Mouse (Mus musculus): Measurements from ENCODE around the gene Chmp5.

DNA sequence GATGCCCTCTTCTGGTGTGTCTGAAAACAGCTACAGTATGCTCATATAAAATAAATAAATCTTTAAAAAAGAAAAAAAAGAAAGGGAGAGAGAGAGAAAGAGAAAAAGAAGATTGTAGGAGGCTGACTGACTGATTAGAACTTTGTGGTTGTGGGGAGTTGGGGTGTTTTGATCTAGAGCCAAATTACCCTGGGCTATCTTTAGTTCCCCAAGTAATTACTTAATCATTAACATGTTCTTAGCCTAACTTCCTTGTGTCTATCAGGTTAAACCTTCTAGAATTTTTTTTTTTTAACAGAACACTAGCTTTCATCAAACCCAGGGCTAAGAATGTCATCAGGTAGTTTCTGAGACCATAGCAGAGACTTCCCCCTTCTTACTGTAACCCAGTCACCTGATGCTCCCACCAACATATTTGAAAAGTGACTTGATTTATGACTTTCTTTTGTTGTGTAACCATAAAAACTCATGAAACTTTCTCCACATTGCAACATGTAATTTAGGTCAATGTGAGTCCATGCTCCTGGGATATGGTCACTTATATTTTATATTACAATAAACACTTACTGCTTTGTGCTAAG is 33.8 kb upstream of the Chmp5 start:
- TF ChIP-seq CTCF (IDR thresholded peaks at IDR 0.05; ENCODE audit: insufficient read depth, low read length) (no peak), POLR2A (IDR thresholded peaks at IDR 0.05; ENCODE audit: borderline replicate concordance, extremely low read depth, low read depth, low read length) (no peak)
